Mouse (Mus musculus) large intestine, adult 2 months (tissue): ENCODE results near the gene Slc17a1. TPM values are rescaled to one million over a fixed set of nuclear protein-coding genes. Genes with fewer than 3 reads are reported as not detected.

Experiments used
- DNase-seq: peaks from one replicate; pipeline ENCODE4 v3.0.0-alpha.2; 2012; ENCODE audit warnings: low read depth, low spot score
- WGBS: fragments of 180-500 bp; shearing (Covaris S2); methylation state at CpG from one replicate; pipeline ENCODE4 v1.1.7; 2018; 5-methylcytosine and 5-hydroxymethylcytosine counted together
- polyA plus RNA-seq: library from polyadenylated mRNA; depleted of rRNA; stranded (reverse); fragments of >200 nt; gene quantifications from 2 replicates; pipeline ENCODE4 v1.2.3, GENCODE M21; 2012; rRNA removed

The Slc17a1 gene
- polyA plus RNA-seq, 1 experiment = not detected

DNA sequence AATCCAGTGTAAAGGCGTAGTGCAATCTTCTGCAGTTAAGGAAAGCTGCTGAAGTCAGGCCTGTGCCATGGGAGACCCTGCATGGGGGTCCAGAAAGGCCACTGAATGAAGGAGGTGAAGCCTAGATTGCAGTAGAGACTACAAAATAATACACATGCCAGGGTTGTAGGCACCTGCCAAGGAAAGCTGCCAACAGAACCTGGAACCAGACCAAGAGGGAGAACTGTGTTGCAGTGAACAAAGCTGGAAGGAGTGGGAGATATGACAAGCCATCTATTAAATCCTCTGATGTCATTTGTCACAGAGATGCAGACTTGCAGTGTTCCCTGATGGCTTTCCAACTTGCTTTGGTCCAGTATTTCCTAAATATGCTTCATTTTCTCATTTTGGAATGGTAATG lies 71.1 kb downstream of the Slc17a1 start:
- no peak for DNase-seq
- WGBS = 79% methylated on average over 1 of the region's 1 CpGs

DNA sequence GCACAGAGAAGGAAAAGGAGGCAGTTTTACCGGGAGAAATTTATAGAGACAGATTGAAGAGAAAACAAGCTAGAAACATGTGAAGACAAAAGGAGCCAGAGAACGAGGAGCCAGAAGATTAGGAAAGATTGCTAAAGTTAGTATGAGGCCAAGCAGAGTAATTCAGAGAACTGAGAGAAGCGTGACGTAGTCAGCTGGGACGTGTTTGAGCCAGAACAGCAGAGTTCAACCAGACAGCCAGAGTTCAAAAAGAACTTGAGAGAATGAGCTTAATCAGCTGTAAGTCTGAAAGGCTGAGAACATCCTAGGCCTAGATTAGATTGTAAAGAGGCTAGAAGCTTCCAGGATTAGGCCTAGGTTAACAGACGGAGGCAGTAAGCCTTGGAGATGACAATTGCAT lies 72.7 kb downstream of the Slc17a1 start:
- no peak for DNase-seq
- 59% methylated on average over 6 of the region's 6 CpGs for WGBS

DNA sequence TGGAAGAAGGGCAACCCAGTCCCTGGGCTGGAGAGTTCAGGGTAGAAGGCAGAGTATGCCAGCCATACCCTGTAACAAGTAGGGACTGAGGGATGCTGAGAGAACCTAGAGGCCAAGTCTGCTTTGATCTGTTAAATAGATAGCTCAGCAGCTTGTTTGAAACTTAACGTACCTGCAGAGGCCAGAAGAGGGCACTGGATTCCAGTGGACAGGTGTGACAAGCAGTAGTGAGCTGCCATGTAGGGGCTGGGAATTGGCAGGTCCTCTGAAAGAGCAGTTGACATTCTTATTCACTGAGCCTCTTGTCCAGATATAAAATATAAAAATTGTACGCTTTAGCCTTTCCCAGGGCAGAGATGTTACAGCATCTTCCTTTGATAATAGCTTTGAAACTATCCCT lies 75.3 kb downstream of the Slc17a1 start:
- no peak for DNase-seq
- WGBS = 53% methylated on average over 2 of the region's 2 CpGs

Other genes starting within 250 kb of the Slc17a1 start
- gene Hist1h2be, start 246.6 kb upstream of the Slc17a1 start, polyA plus RNA-seq = 1.9 and 2.5 TPM in 2 replicates
- gene Hist1h1e, start 245.2 kb upstream of the Slc17a1 start, polyA plus RNA-seq = 2.7 and 3.1 TPM in 2 replicates
- 1.2 TPM in 2 replicates for gene Hist1h2ac, start 183.8 kb upstream of the Slc17a1 start, polyA plus RNA-seq
- gene Hist1h2bc, start 183.6 kb upstream of the Slc17a1 start, polyA plus RNA-seq = 279 and 296 TPM in 2 replicates
- not detected in 2 replicates for gene Hist1h1t, start 171.9 kb upstream of the Slc17a1 start, polyA plus RNA-seq
- 16.9 and 21.6 TPM in 2 replicates for gene Hist1h4c, start 169.3 kb upstream of the Slc17a1 start, polyA plus RNA-seq
- gene Hfe, start 156.9 kb upstream of the Slc17a1 start, polyA plus RNA-seq = 6.3 and 7.7 TPM in 2 replicates
- gene Hist1h1c, start 128.9 kb upstream of the Slc17a1 start, polyA plus RNA-seq = 50.3 and 59.2 TPM in 2 replicates
- 19.7 and 24.7 TPM in 2 replicates for gene Hist1h3c, start 122.1 kb upstream of the Slc17a1 start, polyA plus RNA-seq
- gene Hist1h2bb, start 121.0 kb upstream of the Slc17a1 start, polyA plus RNA-seq = 13.5 and 18.0 TPM in 2 replicates
- gene Hist1h2ab, start 116.6 kb upstream of the Slc17a1 start, polyA plus RNA-seq = 17.4 and 19.2 TPM in 2 replicates
- gene Hist1h3b, start 115.5 kb upstream of the Slc17a1 start, polyA plus RNA-seq = 22.1 and 33.6 TPM in 2 replicates
- gene Hist1h4b, start 110.7 kb upstream of the Slc17a1 start, polyA plus RNA-seq = 18.1 and 21.3 TPM in 2 replicates
- gene Hist1h4a, start 106.5 kb upstream of the Slc17a1 start, polyA plus RNA-seq = 13.1 and 21.1 TPM in 2 replicates
- gene Hist1h3a, start 105.4 kb upstream of the Slc17a1 start, polyA plus RNA-seq = 16.1 and 17.5 TPM in 2 replicates
- 1.3 and 1.4 TPM in 2 replicates for gene Hist1h1a, start 104.1 kb upstream of the Slc17a1 start, polyA plus RNA-seq
- 0.71 and 4.1 TPM in 2 replicates for gene Trim38, start 97.8 kb upstream of the Slc17a1 start, polyA plus RNA-seq
- gene Slc17a2, start 60.8 kb upstream of the Slc17a1 start, polyA plus RNA-seq = 0.07 TPM in 1 of 2 replicates, not detected in the other
- not detected in 2 replicates for gene Slc17a3, start 28.3 kb upstream of the Slc17a1 start, polyA plus RNA-seq
- 29.5 and 45.4 TPM in 2 replicates for gene Slc17a4, start 47.3 kb downstream of the Slc17a1 start, polyA plus RNA-seq
- gene Hist1h2ba, start 66.4 kb downstream of the Slc17a1 start, polyA plus RNA-seq = not detected in 2 replicates
- not detected in 2 replicates for gene Hist1h2aa, start 66.7 kb downstream of the Slc17a1 start, polyA plus RNA-seq
- gene Scgn, start 123.5 kb downstream of the Slc17a1 start, polyA plus RNA-seq = 3.7 and 5.5 TPM in 2 replicates